Mouse (Mus musculus): ENCODE data around the gene Scel. TPM values are rescaled to one million over a fixed set of nuclear protein-coding genes. Genes with fewer than 3 reads are reported as not detected.

The Scel gene
- total RNA-seq, 2 experiments from 2014 or later, result 0.17 to 0.31 TPM

- no peak for DNase-seq
Measured at GRCm38 (mm10) chr14:103651562-103651961, 138.4 kb downstream of the Scel start.

- DNase-seq, result no peak
Measured at GRCm38 (mm10) chr14:103652524-103652923, 139.4 kb downstream of the Scel start.

GRCm38 (mm10) chr14:103653800-103654199, 140.7 kb downstream of the Scel start:
- DNase-seq, result no peak

- no peak for DNase-seq
Measured at GRCm38 (mm10) chr14:103655448-103655847, 142.3 kb downstream of the Scel start.

GRCm38 (mm10) chr14:103657876-103658275, 144.7 kb downstream of the Scel start:
- no peak for DNase-seq

Small RNA genes lying within 50 kb of the gene (microRNA-seq; reads per million reads assigned to microRNA genes)
- gene Gm22877, result 0 reads per million in 2 experiments

Other genes with a start within 250 kb of the Scel start
- 10 to 100 TPM; 28.9 to 32.2 TPM for gene Mycbp2, start 166.5 kb upstream of the Scel start, total RNA-seq (2021)
- gene Slain1, start 136.9 kb downstream of the Scel start, total RNA-seq (2021), result 1 to 10 TPM in 1 of 2 experiments, under 1 TPM in 1; 0.15 to 1.2 TPM

Measured in heart, adult 18-20 months (tissue).